Mouse (Mus musculus): Measurements from ENCODE around the gene H2-Aa. TPM values are rescaled to one million over a fixed set of nuclear protein-coding genes. Genes with fewer than 3 reads are reported as not detected.

The H2-Aa gene
- total RNA-seq, 1 experiment from 2014 or later: 26.2 TPM

- ATAC-seq (replicated peaks; ENCODE audit: low read depth, poor library complexity, severe bottlenecking): no peak
Measured at GRCm38 (mm10) chr17:34268262-34268661, 19.4 kb downstream of the H2-Aa start.

GRCm38 (mm10) chr17:34264452-34265351 lies 22.9 kb downstream of the H2-Aa start:
- ATAC-seq (replicated peaks; ENCODE audit: low read depth, poor library complexity, severe bottlenecking): peak; percentile 12; the same call in 1 of the 2 replicates

DNA sequence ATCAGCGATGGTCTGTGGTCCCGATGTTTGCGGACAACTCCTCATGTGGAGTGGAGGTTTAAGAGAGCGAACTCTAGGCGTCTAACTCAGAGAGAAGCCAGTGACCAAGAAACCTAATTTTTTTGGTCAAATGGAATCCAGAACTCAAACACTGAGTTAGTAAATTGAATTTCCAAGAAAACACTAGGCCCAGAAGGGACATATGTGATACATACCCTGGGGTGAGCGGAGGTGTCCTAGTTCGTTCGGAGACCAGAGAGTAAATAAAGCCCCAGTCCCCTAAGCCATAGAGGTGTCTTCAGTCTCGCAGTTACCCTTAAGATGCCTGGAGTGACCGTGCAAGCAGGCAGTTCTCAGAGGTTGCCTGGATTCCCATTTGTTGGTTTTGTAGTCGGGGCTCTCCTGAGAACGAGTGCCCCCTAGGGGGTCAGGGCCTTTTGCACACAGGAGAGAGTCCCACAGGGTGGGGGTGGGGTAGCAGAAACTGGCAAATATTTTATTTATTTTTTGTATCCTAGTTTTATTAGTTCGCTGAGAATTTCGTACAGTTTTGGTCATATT lies 23.7 kb downstream of the H2-Aa start:
- 0 out of 2 replicates have a peak, but pooled peaks have one; percentile 27 for ATAC-seq (replicated peaks; ENCODE audit: low read depth, poor library complexity, severe bottlenecking)

- ATAC-seq (replicated peaks; ENCODE audit: low read depth, poor library complexity, severe bottlenecking): peak; percentile 78
Measured at GRCm38 (mm10) chr17:34263068-34263467, 24.6 kb downstream of the H2-Aa start.

DNA sequence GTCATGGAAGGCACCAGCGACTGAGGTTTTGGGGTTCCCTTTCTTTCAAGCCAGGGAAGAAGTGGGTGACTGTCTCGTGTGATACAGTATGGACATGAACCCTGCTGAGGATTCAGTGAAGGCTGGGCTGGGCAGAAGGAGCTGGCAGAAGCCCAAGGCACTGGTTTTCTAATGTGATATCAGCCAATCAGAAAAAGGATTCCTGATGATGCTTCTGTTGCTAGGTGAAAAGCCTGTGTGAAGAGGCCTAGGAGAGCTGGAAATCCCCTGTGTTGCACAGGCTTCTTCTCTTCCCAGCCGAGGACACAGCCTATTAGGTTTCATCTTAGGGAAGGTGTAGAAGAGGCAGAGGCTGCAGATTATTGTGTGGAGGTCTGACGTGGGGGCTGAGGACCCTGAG lies 26.1 kb downstream of the H2-Aa start:
- peak; percentile 34 for ATAC-seq (replicated peaks; ENCODE audit: low read depth, poor library complexity, severe bottlenecking)

- ATAC-seq (replicated peaks; ENCODE audit: low read depth, poor library complexity, severe bottlenecking): no peak
Measured at GRCm38 (mm10) chr17:34260551-34260950, 27.1 kb downstream of the H2-Aa start.

DNA sequence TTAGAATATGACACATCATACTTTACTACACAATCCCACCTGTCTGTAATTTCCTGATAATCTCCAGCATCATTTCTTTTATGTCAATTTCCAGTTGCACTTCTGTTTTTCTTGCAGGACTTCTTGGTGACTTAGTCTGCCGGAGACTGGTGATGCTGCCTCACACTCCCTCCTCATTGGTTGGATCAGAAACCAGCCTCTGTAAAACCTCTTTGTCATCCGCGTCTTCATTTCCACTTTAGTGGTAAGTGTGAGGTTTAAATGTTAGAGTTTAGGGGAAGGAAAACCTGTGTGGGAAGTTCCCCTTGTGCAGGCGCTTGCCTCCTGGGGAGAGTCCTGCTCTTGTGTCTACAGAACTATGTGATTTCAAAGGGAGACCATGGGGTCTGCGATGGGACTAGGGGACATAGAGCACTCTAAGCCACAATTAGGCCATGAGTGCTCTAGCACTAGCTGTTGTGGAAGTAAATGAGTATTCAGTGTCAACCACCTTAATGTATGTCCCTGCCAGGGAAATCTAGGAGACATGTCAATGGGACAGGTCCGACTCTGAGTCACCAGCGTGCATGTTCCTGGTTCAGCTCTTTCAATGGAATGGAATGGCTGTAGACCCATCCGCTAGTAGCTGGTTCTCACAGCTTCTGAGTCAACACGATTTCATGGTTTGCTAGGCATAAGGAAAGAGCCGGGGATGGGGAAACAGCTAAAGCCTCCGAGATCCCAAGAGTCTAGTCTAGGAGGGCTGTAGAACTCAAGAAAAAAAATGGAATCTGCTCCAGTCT lies 29.8 kb downstream of the H2-Aa start, which contains the start of gene H2-Ab1:
TSS of gene H2-Ab1 (plus strand) at position 96 of the 782 bp plus-strand sequence.
- ATAC-seq (replicated peaks; ENCODE audit: low read depth, poor library complexity, severe bottlenecking): peak; percentile 93

- ATAC-seq (replicated peaks; ENCODE audit: low read depth, poor library complexity, severe bottlenecking): no peak
Measured at GRCm38 (mm10) chr17:34256501-34256900, 31.1 kb downstream of the H2-Aa start.

DNA sequence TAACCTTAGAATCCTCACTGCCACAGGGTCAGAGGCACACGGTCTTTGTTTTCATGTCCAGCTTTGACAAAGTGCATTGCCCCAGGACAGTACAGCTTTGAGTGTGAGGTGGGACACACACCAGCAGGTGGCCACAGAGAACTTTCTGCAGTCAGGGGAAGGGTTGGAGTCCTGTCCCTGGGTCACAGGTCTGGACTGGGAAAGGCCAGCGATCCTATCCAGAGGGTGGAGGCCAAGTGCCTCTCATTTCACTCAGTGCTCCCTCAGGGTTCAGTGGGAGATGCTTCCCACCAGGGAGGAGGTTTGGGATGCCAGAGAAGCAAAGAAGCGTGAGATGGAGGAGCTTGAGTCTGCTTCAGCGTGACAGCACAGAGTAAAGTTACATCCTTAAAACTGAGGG lies 36.0 kb downstream of the H2-Aa start:
- no peak for ATAC-seq (replicated peaks; ENCODE audit: low read depth, poor library complexity, severe bottlenecking)

DNA sequence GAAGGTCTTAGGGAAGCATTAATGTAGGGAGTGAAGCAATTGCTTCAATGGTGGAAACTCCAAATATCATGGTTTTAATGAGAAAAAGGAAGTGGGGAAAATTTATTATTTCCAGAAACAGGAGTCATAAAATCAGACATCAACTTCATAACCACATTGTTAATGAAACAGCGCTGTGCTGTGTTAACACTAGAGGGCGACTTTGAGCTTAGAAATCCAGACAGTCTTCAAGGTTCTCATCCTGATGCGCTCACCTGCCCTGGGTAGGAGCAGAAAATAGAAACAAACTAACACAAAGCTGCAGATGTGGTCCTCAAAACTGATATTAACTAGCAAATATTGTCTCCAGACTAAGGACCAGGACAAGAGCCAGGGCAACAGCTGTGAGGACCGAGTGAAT lies 37.7 kb downstream of the H2-Aa start:
- ATAC-seq (replicated peaks; ENCODE audit: low read depth, poor library complexity, severe bottlenecking): peak; percentile 59; the same call in 1 of the 2 replicates

DNA sequence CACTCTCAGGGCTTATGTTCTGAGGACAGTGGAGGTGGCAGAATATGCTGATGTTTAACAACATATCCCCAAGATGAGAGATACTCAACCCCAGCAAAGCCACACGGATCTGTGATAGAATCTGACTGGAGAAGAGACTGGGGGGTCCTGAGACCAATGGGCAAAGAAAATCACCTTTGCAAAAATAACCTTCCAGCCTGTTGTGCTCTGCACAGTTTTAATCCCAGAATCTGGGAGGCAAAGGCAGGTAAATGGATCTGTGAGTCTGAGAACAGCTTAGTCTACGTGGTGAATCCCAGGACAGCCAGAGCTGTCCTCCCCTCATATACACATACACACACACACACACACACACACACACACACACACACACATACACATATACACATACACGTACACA lies 38.3 kb downstream of the H2-Aa start:
- no peak for ATAC-seq (replicated peaks; ENCODE audit: low read depth, poor library complexity, severe bottlenecking)

- ATAC-seq (replicated peaks; ENCODE audit: low read depth, poor library complexity, severe bottlenecking): peak; percentile 78
Measured at GRCm38 (mm10) chr17:34248764-34249163, 38.9 kb downstream of the H2-Aa start.

DNA sequence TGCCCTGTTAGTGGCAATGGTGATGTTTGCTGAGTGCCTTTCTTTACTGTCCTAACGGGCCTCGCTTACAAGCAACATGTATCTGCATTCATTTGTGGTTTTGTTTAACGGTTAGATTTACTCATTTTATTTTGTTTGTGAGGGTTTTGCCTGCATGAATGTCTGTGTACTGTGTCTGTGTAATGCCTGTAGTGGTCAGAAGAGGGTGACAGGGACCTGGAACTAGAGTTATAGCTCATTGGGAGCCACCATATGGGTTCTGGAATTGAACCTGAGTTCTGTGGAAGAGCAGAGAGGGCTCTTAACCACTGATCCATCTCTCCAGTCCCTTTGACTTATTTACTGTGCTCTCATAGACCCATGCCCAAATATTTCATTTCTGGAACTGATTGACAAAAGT lies 40.6 kb downstream of the H2-Aa start:
- ATAC-seq (replicated peaks; ENCODE audit: low read depth, poor library complexity, severe bottlenecking): no peak

DNA sequence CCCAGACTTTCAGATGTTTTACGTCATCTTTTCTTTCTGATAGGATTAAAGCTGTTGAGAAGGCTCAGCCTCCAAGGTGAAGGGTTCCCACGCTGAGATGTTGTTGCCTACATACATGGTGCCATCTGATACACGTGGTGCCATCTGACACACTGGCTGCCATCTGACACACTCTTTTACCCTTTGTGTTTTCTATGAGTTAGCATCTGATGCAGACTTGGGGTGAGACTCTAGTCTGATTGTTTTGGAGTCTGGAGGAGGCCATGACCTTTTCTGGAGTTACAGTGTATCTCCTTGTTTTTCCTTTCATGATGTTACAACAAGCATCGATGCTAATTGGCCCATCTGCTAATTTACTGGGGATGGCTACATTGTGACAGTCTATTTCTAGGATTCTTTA lies 43.0 kb downstream of the H2-Aa start:
- no peak for ATAC-seq (replicated peaks; ENCODE audit: low read depth, poor library complexity, severe bottlenecking)

DNA sequence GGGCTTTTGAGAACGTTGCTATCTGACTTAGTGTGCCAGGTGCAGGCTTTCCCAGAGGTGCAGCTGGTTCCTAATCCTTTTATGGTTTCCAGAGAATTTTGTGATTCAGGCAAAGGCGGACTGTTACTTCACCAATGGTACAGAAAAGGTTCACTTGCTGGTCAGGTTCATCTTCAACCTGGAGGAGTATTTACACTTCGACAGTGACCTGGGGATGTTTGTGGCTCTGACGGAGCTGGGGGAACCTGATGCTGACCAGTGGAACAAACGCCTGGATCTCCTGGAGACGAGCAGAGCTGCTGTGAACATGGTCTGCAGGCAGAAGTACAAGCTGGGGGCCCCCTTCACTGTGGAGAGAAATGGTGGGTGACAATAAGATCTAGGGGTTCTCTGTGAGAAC lies 46.7 kb downstream of the H2-Aa start:
- no peak for ATAC-seq (replicated peaks; ENCODE audit: low read depth, poor library complexity, severe bottlenecking)

DNA sequence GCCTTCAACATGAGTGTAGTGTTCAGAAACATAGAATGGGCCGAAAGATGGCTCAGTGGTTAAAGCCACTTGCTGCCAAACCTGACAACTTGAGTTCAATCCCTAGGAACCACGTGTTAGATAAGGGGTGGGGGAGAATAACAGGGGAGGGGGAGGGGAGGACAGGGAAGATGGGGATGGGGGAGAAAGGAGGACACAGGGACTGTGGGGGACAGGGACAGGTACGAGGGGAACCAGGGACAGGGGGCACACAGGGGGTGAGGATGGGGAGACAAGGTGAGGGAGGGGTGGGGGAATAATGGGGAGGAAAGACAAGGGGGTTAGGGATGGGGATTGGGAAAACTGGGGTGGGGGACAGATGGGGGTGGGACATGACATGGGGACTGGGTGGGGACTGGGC lies 47.3 kb downstream of the H2-Aa start:
- no peak for ATAC-seq (replicated peaks; ENCODE audit: low read depth, poor library complexity, severe bottlenecking)

DNA sequence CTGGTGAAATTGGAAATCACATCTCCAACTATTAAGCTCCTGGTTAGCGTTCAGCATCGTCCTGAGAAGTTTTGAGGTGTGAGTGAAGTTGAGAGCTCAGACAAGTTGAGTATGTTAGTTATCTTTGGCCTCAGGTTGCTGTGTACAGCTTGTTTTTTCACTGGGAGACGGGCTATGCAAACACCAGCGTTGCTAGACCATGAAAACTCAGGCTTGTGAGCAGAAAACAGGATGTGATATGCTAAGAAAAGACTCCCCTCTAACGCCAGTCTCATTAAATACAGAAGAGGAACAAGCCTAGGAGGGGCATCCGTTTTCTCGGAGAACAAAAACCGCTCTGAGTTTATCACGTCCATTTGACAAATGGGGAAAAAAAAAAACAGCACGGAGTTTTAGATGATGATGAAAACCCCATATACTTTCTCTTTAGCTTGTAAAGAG lies 48.0 kb downstream of the H2-Aa start:
- peak; percentile 75 for ATAC-seq (replicated peaks; ENCODE audit: low read depth, poor library complexity, severe bottlenecking)

- ATAC-seq (replicated peaks; ENCODE audit: low read depth, poor library complexity, severe bottlenecking): peak; percentile 27; the same call in 1 of the 2 replicates
Measured at GRCm38 (mm10) chr17:34238706-34239105, 48.9 kb downstream of the H2-Aa start, which contains the start of gene H2-Ob. Gene H2-Ob, plus strand, starts transcription at chr17:34238903.

- ATAC-seq (replicated peaks; ENCODE audit: low read depth, poor library complexity, severe bottlenecking): no peak
Measured at GRCm38 (mm10) chr17:34237741-34238140, 49.9 kb downstream of the H2-Aa start.

- ATAC-seq (replicated peaks; ENCODE audit: low read depth, poor library complexity, severe bottlenecking): no peak
Measured at GRCm38 (mm10) chr17:34236691-34237090, 50.9 kb downstream of the H2-Aa start.

All from common myeloid progenitor, adult 5-6 weeks (primary cell).